Mouse (Mus musculus): ENCODE measurements at regions not wholly inside any gene's neighbourhood (a gene's known extent, or its start where the extent isn't known, plus 50 kb on each side); places are given as distances from the start of the nearest gene placed in this dataset.

DNA sequence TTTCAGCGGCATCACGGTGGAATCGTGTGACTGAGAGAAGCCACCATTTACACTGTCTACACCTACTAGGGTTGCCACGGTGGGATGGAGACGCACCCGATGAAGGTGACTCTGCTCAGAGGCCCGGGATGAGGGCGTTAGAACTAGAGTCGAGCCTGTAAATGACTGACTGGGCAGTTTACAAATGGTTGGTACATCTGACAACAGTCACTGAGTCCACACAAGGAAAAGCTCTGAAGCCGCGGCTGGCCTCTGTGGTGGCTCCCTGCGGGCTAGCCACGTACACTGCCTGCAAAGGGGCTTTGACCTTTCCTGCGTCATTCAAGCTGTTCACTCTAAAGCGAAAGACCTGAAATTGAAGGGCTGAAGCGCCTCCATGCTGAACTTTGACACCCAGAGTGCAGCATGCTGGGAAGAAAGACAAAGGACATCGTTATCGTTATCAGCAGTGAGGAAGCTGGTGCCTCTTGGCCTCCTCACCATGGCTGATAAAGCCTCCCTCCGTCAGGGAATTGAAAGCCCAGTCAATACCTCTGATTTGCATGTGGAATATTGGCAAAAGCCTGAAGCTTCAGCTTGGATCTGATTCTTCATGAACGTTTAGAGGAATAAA lies 462.1 kb upstream of the Arglu1 start:
- DNase-seq (ENCODE audit: low read depth, low spot score): no peak

DNA sequence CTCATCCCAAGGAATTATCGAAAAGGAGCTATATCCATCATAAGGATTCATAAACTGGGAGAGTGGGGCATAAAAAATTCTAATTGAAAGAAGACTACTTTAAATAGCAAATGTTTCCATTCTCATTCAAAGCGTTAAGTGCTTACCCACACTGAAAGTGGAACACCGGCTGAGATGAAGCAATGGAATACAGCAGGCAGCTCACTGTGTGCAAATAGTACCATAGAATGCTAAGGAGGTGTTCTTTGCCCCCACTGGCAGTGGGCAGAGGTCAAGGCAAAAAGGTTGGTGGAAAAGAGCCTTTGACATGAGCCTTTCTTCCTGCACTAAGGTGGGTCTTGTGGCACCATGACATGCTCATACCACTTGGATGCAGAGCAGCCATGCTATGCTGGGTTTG lies 454.0 kb upstream of the Arglu1 start:
- DNase-seq (ENCODE audit: low read depth, low spot score): no peak

DNA sequence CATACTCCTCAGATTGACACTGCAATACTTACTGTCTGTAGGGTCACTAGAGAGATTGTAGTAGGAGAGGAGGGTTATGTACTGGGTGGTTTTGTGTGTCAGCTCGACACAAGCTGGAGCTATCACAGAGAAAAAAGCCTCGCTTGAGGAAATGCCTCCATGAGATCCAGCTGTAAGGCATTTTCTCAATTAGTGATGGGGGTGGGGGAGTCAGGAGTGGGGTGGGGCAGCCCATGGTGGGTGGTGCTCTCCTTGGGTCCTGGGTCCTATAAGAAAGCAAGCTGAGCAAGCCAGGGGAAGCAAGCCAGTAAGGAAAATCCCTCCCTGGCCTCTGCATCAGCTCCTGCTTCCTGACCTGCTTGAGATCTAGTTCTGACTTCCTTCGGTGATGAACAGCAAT lies 449.5 kb upstream of the Arglu1 start:
- no peak for DNase-seq (ENCODE audit: low read depth, low spot score)

DNA sequence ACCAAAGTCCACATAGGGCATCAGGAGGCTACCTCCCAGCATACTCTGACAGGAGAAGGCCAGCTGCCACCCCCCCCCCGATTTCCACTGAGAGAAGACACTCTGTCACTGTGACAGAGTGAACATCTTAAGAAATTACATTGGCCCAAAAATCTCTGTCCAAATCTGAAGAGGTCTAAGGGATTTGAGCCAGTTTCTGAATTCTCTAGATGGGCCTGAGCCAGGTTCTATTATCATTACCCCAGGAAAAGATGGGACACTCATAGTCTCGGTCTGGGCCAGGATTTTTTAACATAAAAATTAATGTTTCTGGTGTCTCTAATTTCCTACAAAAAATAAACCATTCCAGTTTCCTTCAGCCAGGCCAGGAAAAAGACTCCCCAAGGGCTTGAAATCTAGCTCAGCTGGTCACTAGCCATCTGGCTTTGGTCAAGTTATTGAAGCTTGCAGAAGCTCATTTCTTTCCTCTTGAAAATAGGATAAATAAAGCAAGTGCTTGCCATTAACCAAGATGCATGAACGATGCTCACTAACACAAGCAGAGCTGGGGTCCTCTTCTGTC lies 448.8 kb upstream of the Arglu1 start:
- no peak for DNase-seq (ENCODE audit: low read depth, low spot score)

DNA sequence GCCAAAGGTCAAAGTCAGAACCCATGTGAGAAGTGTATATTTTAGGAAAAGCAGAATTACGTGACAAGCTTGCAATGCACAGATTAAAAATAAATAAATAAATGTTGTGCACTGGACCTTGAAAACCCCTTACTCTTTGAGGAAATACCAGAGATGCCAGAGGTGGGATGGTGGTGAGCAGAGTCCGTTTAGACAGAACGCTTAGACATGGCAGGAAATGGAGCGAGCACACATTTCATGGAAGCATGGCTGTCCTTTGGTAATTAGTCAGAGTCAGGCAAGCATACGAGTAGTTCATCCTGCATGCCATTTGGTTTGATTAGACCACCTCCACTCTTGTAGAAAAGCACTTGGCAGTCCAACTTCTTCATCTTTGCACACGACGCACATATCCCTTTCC lies 443.4 kb upstream of the Arglu1 start:
- no peak for DNase-seq (ENCODE audit: low read depth, low spot score)

DNA sequence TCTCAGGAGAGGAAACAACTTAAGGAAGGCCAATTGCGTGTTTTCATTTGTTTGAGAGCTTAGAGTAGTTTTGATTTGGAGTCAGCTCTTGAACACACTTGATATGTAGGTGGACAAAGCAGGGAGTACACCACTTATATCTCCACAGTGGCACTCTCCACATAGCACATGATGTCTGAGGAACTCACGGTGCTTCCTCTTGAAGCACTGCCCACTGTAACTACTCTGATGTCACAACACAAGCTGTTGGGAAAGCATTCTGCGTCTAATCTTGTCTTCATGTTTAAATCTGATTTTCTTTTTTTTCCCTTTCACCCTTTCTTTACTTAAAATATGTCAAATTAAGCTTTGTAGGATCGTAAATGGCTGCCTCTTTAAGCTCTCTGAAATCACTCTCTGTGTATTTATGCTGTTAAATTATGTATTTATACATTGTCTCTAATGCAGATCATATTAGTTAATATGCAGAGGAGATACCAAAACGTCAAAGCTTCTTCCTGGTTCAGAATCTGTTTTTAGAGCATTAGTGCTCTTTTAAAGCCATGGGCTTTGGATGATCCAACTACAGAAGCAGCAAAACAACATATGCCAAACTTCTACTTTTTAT lies 442.4 kb upstream of the Arglu1 start:
- DNase-seq (ENCODE audit: low read depth, low spot score): no peak

DNA sequence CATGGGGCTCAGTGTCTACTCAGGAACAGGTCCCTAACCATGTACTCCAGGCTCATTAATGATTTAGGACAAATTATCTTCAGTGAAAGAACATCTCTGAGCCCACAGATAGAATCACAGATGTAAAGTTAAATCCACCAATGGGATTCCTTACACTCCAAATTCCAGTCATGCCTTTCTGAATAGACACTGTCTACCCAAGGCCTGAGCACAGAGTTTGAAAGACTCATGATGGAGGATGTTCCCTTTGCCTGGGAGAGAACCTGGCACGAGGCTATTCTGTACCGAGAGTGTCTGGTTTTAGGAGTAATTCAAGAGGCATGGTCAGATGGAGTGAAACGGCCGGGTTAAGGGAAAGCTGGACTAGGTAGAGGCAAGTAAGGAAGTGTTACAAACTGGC lies 440.9 kb upstream of the Arglu1 start:
- DNase-seq (ENCODE audit: low read depth, low spot score): no peak

DNA sequence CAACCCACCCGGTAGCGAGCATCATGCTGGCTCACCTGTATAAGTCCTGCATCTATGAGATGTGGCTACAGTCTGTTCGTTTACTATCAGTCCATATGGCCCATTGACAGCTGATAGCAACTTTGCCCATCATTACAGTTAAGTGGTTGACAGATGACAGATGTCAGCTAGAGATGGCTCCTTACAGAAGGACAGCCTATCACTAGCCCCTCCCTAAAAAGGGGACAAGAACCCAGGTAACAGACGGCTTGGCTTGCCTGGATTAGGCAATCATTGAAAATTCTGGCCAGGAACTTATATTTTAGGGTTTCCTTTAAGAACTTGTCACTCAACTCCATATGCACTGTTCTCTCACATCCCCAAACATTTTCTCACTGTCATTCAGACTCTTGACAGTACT lies 434.2 kb upstream of the Arglu1 start:
- no peak for DNase-seq (ENCODE audit: low read depth, low spot score)

DNA sequence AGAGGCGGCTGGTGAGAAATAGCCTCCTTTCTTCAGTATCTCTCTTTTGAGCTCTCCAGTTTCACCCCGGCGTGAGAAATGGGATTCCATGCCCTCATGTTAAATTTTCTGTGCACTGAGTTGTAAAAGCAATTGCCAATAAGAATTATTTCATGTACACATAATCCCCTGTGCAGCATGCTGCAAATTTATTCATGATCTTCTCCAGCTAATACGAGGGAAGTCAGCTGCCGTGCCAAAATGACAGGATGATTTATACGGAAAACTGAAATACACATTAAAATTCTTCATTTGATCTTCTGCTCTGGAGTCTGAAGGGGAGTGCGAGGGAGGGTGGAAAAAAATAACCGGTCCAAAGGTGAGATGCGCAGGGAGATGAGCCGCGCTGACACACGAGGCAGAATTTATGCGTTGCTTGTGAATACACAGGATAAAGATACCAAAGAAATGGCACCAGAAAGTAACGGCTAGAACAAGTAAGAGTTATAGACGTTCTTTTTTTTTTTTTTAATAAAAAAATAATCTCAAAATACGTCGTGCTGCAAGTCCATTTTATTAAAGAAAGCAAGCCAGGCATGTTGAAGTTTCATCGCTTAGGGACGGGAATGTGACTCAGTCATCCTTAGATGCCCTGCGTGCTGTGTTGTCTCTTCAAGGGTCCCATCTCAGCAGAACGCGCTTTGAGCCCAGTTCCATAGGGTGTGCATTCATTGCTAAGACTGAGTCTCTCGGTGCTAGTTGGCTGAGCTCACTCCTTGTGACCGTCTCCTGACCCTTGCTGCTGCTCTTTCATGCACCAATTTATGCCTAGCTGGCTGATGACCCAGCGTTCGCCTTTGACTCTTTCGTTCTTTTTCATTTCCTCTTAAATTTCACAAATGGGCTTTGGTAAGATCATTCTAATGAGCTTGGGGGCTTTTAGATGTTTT lies 427.8 kb upstream of the Arglu1 start:
- DNase-seq (ENCODE audit: low read depth, low spot score): no peak

DNA sequence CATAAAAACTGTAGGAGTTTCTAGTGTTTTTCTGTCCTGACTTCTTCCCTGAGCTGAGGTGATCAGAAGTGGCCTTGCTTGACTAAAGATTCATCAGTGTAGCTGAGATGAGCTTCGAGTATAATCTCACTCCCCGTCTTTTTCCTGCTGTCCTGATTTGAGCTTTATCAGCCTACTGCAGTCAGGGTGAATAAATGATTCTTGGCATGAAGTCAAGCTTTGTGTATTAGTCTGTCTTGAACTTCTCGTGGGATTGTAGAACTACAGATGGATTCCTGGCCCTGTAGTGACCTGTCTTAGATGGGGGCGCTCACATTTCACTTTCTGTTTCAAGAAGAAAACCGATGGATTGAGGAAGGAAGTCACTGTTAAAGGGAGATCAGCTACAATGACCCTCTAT lies 405.7 kb upstream of the Arglu1 start:
- DNase-seq (ENCODE audit: low read depth, low spot score): no peak

DNA sequence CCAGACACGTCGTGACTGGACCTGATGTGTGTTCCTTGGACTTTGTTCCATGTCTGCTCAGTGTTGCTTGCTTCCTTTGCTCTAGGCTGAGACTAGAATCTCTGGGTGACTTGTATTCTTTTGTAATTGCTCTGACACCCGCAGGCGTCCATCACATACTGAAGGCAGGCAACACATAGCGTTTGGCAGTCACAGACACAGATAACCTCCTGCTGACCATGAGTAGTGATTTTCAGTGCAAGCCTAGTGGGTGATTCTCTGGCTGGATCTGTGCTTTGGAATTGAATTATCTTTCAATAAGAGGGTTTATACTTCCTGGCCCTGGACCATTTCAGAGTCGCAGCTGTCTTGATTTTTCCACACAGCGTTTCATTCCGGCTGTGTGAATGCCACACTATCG lies 403.7 kb upstream of the Arglu1 start:
- DNase-seq (ENCODE audit: low read depth, low spot score): no peak

DNA sequence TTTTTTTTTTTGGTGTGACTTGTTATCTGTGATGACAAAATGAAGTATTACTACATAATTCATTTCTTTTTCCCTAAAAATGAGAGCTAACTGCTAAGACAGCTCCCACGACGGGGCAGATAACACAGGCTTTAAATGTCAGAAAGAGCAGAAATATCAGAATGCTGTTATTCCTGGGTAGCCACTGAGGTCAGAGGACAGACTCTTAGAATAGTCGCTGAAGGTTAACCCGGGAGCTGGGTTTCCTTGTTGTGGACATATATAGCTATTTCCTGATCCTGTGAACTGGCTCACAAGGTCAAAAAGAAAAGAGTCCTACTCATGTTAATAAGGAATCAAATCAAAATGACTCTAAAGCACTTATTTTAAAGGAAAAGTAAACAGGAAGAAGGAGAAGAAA lies 403.0 kb upstream of the Arglu1 start:
- no peak for DNase-seq (ENCODE audit: low read depth, low spot score)

DNA sequence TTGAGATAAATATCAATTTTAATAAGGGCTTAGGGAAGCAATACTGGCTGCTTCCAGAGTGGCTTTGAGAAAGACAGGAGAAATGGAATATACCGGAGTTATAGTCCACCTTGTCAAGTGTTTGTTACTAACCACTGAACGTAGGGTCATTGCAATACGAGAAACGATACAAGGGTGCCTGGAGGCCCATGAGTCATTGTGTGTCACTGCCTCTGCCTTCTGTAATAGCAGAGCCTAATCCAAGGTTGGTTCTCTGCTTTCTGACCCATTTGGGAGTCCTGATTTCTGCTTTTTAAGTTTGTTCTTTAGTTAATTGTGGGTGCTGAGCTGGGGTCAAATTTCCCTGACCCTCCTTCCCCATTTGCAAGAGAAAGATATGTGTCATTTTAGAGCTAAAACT lies 382.4 kb upstream of the Arglu1 start:
- DNase-seq (ENCODE audit: low read depth, low spot score): no peak

DNA sequence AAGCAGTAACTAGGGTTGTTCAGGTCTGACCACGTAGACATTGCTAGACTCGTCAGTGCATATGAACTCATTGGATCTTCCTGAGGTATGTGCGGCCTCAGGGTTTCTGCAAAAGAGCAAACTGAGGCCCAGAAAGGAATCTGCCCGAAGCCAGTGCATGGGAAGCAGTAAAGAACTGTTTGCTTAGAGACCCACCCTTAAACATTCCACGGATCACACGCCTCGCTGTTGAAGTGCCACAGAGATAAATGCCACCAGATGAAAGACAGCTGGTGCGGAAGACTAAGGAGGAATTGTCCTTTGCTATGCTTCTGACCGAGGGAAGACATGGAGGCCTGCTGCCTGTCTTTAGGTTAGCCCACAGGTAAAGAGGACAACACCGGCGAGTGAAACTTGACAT lies 382.0 kb upstream of the Arglu1 start:
- DNase-seq (ENCODE audit: low read depth, low spot score): no peak

DNA sequence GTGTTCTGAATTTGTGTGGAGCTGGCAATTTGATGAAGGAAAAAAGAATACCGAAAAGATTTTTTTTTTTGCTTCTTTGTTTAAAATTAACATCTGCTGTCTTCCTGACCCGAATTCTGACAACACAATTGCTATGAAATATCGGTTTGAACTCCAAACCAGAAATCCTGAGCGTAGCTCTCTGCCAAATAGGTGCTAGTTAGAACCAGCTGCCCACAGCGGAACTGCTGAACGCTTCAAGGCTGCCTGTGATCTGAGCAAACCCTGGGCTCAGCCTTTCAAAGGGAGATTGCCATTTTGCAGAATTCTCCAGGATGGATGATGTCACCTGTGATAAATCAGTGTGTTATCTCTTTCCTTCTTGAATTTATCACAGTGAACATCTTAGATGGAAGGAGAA lies 380.6 kb upstream of the Arglu1 start:
- no peak for DNase-seq (ENCODE audit: low read depth, low spot score)

DNA sequence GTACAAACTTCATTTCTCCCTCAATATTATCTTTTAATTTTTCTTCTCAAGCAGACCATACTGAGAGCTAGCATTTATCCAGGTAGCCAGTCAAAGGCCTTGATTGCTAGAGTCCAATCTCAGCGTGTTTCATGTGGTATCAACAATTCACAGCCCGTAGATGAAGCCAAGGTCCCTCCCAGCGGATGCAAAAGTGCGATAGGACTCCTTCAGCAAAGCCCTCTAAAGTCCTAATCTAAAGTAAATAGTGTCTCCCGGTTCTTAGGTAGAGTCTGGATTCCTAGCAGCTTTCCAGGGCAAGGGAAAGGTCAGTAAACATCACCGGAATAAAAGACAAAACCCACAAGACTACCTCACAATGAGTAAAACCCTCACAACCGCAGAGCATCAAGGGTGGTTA lies 379.5 kb upstream of the Arglu1 start:
- no peak for DNase-seq (ENCODE audit: low read depth, low spot score)

DNA sequence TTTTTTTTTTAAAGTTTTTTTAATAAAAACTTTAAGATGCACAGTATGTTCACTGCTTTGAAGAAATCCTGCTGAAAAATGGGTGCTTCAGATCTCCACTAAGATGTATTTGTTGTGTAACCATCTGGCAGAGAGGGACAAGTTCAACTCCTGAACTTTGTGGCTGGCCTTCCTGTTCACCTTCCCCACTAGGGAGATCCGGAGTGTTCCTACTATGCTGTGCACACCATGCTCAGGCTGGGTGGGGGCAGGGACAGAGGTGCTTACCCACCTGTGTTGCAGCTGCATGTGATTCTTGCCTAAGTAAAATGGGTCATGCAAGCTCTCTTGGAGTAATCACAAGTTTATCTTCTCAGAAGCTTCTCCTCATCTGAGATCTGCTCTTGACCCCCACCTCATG lies 377.4 kb upstream of the Arglu1 start:
- DNase-seq (ENCODE audit: low read depth, low spot score): no peak

DNA sequence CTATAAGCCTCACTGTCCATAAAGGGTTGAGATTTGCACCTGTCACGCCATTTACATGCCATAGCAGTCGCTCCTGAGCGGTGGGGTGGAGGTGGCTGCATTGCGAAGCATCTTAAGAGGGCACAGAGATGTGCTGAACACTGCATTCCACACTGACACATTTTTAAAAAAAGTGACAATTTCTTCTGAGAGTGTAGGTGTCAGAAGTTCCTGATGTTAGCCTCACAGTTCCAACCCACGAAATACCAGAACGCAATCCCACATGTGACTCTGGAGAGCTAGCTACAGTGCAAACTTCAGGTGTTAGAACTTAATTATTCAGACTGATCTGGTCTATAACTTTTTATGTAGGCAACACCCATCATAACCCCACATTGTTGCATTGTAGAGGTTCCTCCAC lies 369.8 kb upstream of the Arglu1 start:
- DNase-seq (ENCODE audit: low read depth, low spot score): no peak

DNA sequence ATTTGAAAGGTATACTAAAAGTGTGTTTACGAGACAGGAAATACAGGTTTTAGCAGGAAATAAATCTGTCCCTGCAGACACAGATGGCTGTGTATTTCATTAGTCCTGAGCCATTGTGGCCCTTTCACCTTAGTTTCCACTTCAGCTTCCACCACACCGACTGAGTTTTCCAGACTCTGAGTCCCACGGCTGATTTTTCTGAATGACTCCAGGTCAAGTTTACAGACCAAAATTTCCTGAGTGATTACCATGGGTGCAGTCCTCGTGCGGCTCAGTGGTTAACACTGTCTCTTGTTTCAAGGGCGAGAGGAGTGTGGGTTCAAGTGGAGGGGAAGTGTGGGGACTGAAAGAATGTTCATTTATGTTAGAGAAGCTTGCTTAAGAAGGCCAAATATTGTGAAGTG lies 365.1 kb upstream of the Arglu1 start:
- DNase-seq (ENCODE audit: low read depth, low spot score): no peak

DNA sequence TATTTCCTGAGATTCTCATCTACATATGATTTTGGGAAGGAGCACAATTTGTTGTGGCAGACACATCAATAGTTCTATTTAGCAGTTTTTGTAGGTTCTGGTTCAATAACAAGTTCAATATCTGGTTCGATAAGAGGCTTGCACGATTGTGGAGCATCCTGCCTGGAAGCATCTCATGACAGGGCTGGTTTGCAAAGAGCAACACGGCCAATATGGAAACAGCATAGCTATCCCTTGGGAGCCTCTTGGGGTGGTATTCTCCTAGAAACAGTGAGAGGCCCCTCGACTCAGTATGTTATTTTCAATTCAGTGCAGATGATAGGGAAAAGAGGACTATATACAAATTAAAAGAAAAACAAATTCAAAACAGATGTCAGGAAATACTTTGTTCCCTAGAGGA lies 364.5 kb upstream of the Arglu1 start:
- DNase-seq (ENCODE audit: low read depth, low spot score): no peak

DNA sequence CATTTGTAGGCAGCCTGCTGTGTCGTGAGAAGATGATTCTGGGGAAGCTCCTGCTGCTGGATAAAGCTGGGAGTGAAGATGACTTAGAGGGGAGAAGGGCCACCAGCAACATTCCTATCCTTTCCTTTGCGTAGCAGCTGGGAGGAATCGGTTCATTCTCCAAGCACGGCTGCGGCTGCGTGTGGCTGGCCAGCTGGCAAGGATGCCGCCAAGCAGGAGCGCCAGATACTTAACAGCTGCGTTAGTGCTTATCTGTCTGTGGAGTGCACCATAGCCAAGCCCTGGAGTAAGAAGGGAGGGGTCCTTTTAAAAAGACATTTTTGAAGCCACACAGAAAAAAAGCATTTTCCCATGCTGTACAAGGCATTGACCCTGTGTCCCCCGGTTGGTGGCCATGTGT lies 361.4 kb upstream of the Arglu1 start:
- no peak for DNase-seq (ENCODE audit: low read depth, low spot score)

DNA sequence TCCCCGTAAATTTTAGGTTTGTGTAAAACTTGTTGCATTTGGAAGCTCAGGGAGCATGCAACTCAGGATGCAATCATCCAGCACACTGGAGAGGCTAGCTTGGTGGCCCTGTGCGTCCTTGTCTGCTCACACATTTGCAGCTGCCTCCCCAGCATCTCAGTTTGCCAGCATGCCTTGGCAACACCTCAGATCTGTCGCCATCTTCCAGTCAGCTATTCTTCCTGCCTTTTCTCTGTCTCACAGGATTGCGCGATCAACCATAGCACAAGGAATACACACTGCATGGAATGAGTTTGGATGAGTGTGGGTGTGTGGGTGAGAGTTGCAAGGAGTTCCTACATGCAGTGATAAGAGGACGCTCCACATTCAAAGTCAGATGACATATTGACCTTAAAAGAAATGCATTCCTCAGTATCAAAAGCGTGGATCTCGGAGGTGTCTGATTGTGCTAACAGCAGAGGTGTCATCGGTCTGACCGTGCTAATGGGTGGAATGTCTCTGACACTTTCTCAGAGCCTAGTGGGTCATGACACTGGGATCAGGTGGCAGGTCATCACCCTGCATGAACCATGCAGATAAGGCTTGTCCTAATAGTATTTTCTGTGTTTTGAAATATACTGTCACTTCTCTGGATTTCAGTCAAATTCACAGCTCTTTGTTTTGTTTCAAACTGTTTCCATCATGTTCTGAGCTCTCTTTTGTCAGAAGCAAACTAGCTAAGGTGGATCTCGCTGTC lies 360.6 kb upstream of the Arglu1 start:
- DNase-seq (ENCODE audit: low read depth, low spot score): no peak
